Mouse (Mus musculus): ENCODE measurements around the gene Usp35.
A peak's percentile ranks its signal among the peaks of the same experiment; 100 is the strongest.

The Usp35 gene

DNA sequence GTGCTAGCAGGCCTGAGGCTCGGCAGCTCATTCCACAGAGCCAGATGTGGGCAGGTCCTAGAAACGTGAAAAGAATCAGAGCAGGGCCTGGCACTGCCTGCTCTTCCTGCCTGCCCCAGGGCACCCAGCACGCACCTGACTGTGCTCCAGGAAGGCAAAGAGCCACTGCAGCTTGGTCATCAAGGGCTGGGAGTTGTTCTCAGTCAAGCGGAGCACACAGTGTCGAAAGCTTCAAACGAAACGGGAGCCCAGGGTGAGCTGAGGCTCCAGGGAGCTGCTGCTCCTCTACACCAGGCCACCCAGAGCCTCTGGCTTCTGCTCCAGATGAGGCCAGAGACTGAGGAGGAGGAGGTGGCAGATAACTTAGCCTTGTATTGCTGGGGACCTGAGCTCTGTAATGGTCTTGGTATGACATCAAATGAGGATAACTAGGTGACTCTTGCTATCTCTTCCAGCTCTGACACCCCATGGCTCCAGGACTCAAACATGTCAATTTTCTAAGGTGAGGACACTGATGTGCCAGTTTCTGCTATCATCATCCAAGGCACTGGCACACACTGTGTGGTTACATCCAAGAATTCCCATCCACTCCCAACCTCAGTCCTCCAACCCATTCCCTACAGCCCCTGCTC, 18.3 kb downstream of the Usp35 start:
- no peak for DNase-seq

DNA sequence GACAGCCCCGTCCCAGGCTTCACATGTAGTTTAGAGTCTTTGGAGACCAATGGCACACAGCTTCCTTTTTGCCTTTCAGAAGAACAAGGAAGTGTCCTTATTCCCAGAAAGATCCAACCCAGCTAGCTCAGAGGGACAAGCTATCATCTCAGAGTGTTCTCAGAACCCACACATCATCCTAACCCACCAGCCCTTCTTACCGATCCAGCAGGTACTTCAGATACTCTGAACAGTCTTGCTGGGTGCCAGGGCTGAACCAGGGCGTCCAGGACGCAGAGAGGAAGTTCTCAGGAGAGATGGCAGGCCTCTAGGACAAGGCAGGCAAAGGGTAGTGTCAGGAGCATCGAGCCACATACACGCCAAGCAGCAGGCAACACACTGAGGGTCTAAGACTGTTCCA, 19.0 kb downstream of the Usp35 start:
- no peak for DNase-seq

DNA sequence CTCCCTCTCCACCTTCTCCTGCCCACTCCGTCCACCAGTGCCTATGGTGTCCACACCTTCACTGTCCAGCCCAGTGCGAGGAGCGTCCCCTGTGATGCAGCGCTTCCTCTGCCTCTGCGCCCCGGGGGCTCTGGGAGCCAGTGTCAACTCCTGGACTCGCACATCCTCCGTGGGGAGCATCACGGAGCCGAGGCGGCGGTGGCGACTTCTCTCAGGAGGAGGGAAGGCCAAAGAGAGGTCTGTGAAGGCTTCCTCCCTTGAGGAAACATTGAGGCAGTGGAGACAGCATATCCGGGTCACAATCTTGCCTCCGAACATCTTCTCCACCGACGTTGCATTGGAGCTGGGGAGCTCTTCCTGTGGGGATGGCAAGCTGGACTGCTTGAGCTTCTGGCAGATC, 19.6 kb downstream of the Usp35 start:
- DNase-seq, result no peak

DNA sequence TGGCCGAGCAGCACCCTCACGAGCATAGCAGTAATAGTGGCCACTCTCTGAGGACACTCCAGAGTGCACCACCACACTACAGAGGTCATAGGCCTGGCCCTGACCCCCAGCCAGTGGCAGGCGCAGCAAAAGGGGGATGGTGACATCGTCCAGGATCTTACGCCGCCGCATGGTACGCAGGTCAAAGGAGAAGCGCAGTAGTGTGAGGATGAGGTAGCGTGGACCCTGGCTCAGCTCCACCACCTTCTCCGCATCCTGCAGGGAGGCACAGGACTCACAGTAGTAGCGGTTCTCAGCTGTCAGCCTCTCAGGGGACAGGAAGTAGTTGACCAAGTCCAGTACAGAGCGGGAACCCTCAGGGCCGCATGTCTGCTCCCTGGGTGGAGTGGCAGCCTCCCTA, 20.2 kb downstream of the Usp35 start:
- no peak for DNase-seq

- no peak for DNase-seq
These were observed 21.5 kb downstream of the Usp35 start for GRCm38 (mm10) chr7:97310341-97310635.

GRCm38 (mm10) chr7:97309461-97310340, 22.1 kb downstream of the Usp35 start:
- DNase-seq, result no peak

DNA sequence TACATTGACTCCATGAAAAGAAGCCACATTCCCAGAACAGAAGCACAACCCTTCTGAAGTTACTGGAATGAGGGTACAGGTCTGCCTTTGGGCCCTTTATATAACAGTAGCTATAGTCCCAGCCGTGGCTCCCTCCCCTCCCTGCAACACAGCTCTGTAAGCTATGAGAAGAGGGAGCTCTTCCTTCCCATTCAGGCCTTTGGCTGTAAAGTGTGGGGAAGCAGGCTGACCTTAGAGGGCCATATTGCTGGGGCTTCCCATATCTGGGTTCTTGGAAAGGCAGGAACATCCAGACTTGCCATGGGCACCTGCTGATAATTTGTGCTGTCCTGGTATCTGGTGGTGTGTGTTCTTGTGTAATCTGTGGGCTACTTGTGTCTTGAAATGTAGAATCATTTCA, 24.3 kb downstream of the Usp35 start:
- DNase-seq, result no peak

GRCm38 (mm10) chr7:97306813-97307212, 25.0 kb downstream of the Usp35 start:
- no peak for DNase-seq

- DNase-seq, result no peak
These were observed 26.6 kb downstream of the Usp35 start for GRCm38 (mm10) chr7:97305206-97305605.

DNA sequence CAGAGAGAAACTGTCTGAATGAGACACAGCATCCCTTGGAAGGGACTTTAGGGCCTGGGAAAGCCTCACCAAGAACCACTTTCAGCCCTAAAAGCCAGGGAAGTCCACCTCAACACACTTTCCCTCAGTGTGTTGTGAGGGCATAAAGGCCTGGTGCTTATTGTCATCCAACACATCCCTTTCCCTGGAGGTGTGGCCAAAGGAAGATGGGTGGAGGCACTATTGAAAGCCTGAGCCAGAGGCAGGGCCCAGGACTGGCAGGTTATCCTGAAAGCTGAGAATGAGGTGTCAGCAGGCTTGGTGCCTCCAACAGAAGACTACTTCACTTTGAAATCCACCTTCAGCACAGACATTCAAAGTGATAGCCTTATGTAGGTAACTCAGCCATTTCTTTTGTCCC, 27.3 kb downstream of the Usp35 start:
- no peak for DNase-seq

GRCm38 (mm10) chr7:97303614-97304013, 28.2 kb downstream of the Usp35 start:
- no peak for DNase-seq

GRCm38 (mm10) chr7:97302876-97303275, 28.9 kb downstream of the Usp35 start:
- DNase-seq, result no peak

DNA sequence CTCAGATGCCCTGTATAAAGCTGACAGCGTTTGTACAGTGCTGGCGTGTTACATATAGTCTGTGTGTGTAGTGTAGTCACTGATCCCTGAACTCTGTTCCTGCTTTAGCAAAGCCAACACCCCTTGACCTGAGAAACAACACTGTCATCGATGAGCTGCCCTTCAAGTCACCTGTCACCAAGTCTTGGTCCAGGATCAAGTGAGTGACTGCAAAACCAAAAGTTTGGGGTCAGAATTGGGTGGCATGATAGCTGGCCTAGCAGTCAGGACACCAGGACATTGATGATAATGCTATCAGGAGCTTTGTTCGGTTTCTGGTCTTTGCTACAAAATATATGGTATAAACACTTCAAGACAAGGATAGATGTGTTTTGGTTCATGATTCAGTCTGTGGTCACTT, 29.6 kb downstream of the Usp35 start:
- no peak for DNase-seq

DNA sequence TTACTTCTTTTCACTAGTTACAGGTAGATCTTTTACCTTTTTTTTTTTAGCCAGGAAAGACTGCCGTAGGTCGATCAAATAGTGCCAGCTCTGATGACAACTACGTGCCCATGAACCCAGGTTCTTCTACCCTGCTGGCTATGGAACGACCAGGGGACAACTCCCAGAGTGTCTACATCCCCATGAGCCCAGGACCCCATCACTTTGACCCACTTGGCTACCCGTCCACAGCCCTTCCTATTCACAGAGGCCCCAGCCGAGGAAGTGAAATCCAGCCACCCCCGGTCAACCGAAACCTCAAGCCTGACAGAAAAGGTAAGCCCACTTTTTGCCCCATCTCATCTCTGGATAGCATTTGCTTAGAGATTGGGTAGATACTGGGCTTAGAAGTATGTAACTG, 30.5 kb downstream of the Usp35 start:
- DNase-seq, result no peak

DNA sequence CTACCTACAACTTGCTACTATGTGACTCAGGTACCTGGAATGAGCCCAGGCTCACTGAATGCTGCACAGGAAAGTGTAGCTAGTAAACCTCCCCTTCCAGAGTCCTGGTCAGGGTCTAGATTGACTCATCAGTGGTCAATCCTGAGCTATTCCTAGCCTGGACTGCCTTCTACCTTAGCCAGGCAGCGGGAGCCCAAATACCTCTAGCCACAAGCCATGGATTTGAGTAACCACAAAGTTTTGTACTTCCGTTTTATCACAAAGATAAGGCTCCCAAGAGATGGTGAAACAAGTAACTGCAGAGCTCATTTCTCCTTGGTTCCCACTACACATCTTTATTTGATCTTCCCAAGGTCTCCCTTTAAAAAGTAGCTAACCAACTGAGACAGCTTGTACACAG, 30.9 kb downstream of the Usp35 start:
- DNase-seq, result no peak

GRCm38 (mm10) chr7:97298943-97299342, 32.9 kb downstream of the Usp35 start:
- no peak for DNase-seq

GRCm38 (mm10) chr7:97298279-97298678, 33.5 kb downstream of the Usp35 start:
- no peak for DNase-seq

DNA sequence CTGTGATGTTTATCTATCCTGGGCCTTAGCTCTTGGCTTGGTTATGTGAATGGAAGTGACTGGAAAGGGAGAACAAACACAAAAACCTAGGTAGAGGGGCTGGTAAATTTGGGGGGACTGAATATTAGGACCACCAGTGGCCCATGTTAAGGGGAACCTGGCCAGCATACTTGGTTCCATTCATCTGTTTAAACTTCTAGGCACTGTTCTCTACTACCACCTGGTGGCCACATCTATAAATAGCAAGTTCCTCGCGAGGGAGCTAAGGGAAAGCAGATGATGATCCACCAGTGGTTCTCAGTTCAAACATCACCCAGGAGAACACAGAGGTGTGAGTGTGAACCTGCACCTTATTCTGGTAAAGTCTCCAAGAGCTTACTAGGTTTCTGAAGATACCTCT, 34.4 kb downstream of the Usp35 start:
- peak; percentile 45 for DNase-seq

- no peak for DNase-seq
These were observed 34.8 kb downstream of the Usp35 start for GRCm38 (mm10) chr7:97296986-97297385.

DNA sequence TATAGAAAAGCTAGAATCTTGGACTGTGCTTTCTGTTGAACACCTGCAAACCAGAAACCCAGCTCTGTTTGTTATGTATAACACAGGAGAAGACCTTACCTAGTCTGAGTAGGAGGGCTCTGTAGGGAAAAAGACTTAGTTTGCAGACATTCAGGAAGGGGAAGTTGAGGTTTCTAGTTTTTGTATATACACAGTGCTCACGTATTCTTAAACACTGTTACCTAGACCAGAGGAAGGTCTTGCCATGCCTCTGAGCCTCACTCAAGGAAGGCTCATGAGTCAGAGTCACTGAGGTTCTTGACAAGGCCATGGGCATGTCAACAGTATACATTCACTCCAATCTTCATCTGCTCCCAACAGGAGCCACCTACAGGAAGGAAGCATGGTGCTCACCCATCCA, 60.8 kb downstream of the Usp35 start:
- DNase-seq, result no peak

DNA sequence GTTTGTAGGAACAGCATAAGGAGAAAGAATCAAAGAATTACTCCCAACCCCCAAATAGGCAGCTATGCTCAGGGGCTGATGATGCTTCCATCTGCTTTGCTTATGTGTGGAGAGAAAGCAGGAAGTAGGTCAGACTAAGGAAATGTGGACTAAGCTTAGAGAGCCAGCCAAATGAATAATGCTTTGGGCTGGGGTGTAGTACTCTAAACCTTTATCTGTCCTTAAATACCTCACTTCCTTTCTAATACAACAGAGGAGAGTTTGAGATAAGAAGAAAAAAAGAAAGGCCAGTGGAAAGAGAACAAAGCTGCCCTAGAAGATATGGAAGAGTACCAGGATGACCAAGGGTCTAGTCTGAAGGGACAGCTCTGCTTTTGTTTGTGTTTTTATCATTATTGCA, 61.5 kb downstream of the Usp35 start:
- no peak for DNase-seq

- no peak for DNase-seq
These were observed 69.3 kb downstream of the Usp35 start for GRCm38 (mm10) chr7:97262541-97262940.
